Comparison of ENCODE assay signal across 18 mouse cellular contexts in the genomic region with DNA sequence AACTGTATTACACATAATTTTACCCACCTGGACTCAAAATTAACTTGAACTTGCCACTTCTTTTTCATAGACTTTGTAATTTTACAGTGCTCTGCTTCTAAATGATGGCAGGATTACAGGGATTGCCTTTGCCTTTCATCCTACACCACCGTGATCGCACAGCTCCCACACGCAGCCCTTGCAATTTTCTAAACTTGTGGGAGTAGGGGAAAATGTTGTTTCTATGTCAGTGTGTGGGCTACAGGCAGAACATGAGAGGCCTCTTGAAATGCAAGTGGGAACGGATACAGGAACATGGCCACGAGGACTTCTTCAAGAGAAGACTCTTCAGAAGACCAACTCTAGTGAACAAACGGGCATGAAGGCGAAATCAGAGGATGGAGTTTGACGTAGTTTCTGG.
"Had no signal": no experiment of that assay in that cellular context is flagged by ENCODE, and none has a peak within 500 bp of the region (broad histone marks: within the 10 kb centered on the region; RNA-seq: fewer than 3 reads in every experiment).

No protein-coding gene starts in this region.

- H3K4me1 ChIP-seq: limb, embryonic 12.5 days; limb, embryonic 15.5 days; megakaryocyte, embryonic 14.5 days; midbrain, embryonic 10.5 days; midbrain, embryonic 13.5 days; neural tube, embryonic 13.5 days had no signal

- DNase-seq: kidney, adult 2 months; kidney, postnatal 25 days; layer of hippocampus, adult 9-11 months; layer of hippocampus, postnatal 36 days; liver, postnatal 0 days; lung, embryonic 14.5 days; thymus, adult 2 months; thymus, postnatal 14 days; thymus, postnatal 4 days had no signal

- H3K4me3 ChIP-seq: limb, embryonic 12.5 days; limb, embryonic 15.5 days; megakaryocyte, embryonic 14.5 days; midbrain, embryonic 10.5 days; midbrain, embryonic 13.5 days; myocyte; neural tube, embryonic 13.5 days had no signal

- H3K27ac ChIP-seq: kidney, postnatal 0 days; limb, embryonic 12.5 days; limb, embryonic 15.5 days; liver, embryonic 14.5 days; midbrain, embryonic 10.5 days; midbrain, embryonic 13.5 days; neural tube, embryonic 13.5 days had no signal
